Mouse (Mus musculus): ENCODE data around the gene Gm20388. TPM values are rescaled to one million over a fixed set of nuclear protein-coding genes. Genes with fewer than 3 reads are reported as not detected.
A peak's percentile ranks its signal among the peaks of the same experiment; 100 is the strongest.

The Gm20388 gene
- polyA plus RNA-seq, 1 experiment from 2014 or later: 1.4 TPM

GRCm38 (mm10) chr8:123352118-123352517, 3441.5 kb downstream of the Gm20388 start:
- Histone ChIP-seq H3K27me3 (ENCODE audit: control insufficient read depth, insufficient read depth, low read depth, low read length) (peaks cover 3% of the 10 kb centered on the region; the same call in 1 of the 2 replicates), H3K4me3 (ENCODE audit: low read depth, low read length) (no peak overlapping the region), H3K4me1 (ENCODE audit: control insufficient read depth, low read depth, low read length) (peaks cover 6% of the 10 kb centered on the region), H3K9ac (ENCODE audit: low read depth, low read length) (no peak overlapping the region), H3K36me3 (ENCODE audit: control insufficient read depth, insufficient read depth) (no peaks in the 10 kb centered on the region), H3K4me2 (ENCODE audit: low read depth, low read length) (no peak overlapping the region), H3K27ac (ENCODE audit: low read length) (no peak overlapping the region), H3K9me3 (replicated peaks; ENCODE audit: control insufficient read depth, low read length) (no peaks in the 10 kb centered on the region)
- WGBS (ENCODE audit: insufficient replicate concordance): 66% methylated on average over 12 of the region's 12 CpGs
- no peak for ATAC-seq (ENCODE audit: low read depth)

GRCm38 (mm10) chr8:123352786-123353185, 3442.1 kb downstream of the Gm20388 start:
- ATAC-seq (ENCODE audit: low read depth): peak; percentile 35; the same call in 1 of the 2 replicates
- H3K9me3 ChIP-seq (replicated peaks; ENCODE audit: control insufficient read depth, low read length): no peaks in the 10 kb centered on the region
- H3K9ac ChIP-seq (ENCODE audit: low read depth, low read length): no peak overlapping the region
- peaks cover 3% of the 10 kb centered on the region; the same call in 1 of the 2 replicates for H3K27me3 ChIP-seq (ENCODE audit: control insufficient read depth, insufficient read depth, low read depth, low read length)
- H3K27ac ChIP-seq (ENCODE audit: low read length): no peak overlapping the region
- 46% methylated on average over 13 of the region's 13 CpGs for WGBS (ENCODE audit: insufficient replicate concordance)
- no peak overlapping the region for H3K4me2 ChIP-seq (ENCODE audit: low read depth, low read length)
- H3K36me3 ChIP-seq (ENCODE audit: control insufficient read depth, insufficient read depth): no peaks in the 10 kb centered on the region
- H3K4me1 ChIP-seq (ENCODE audit: control insufficient read depth, low read depth, low read length): peaks cover 4% of the 10 kb centered on the region
- no peak overlapping the region for H3K4me3 ChIP-seq (ENCODE audit: low read depth, low read length)

- no peaks in the 10 kb centered on the region for H3K9me3 ChIP-seq (replicated peaks; ENCODE audit: control insufficient read depth, low read length)
Measured at GRCm38 (mm10) chr8:123353216-123353615, 3442.6 kb downstream of the Gm20388 start.

GRCm38 (mm10) chr8:123361082-123361739, 3450.6 kb downstream of the Gm20388 start:
- WGBS (ENCODE audit: insufficient replicate concordance): 46% methylated on average over 12 of the region's 12 CpGs
- Histone ChIP-seq H3K4me3 (ENCODE audit: low read depth, low read length) (no peak overlapping the region), H3K9ac (ENCODE audit: low read depth, low read length) (no peak overlapping the region), H3K4me2 (ENCODE audit: low read depth, low read length) (no peak overlapping the region), H3K27ac (ENCODE audit: low read length) (no peak overlapping the region), H3K36me3 (ENCODE audit: control insufficient read depth, insufficient read depth) (no peaks in the 10 kb centered on the region), H3K27me3 (ENCODE audit: control insufficient read depth, insufficient read depth, low read depth, low read length) (no peaks in the 10 kb centered on the region), H3K9me3 (replicated peaks; ENCODE audit: control insufficient read depth, low read length) (no peaks in the 10 kb centered on the region), H3K4me1 (ENCODE audit: control insufficient read depth, low read depth, low read length) (no peaks in the 10 kb centered on the region)
- peak; percentile 37 for ATAC-seq (ENCODE audit: low read depth)

More at GRCm38 (mm10) chr8:123353216-123353615, 3442.6 kb downstream of the Gm20388 start:
- WGBS (ENCODE audit: insufficient replicate concordance): 47% methylated on average over 11 of the region's 11 CpGs
- no peak overlapping the region for H3K4me2 ChIP-seq (ENCODE audit: low read depth, low read length)
- no peak overlapping the region for H3K4me3 ChIP-seq (ENCODE audit: low read depth, low read length)
- no peaks in the 10 kb centered on the region; the same call in 1 of the 2 replicates for H3K4me1 ChIP-seq (ENCODE audit: control insufficient read depth, low read depth, low read length)
- no peak overlapping the region for H3K9ac ChIP-seq (ENCODE audit: low read depth, low read length)
- ATAC-seq (ENCODE audit: low read depth): no peak
- H3K36me3 ChIP-seq (ENCODE audit: control insufficient read depth, insufficient read depth): no peaks in the 10 kb centered on the region
- peaks cover 3% of the 10 kb centered on the region; the same call in 1 of the 2 replicates for H3K27me3 ChIP-seq (ENCODE audit: control insufficient read depth, insufficient read depth, low read depth, low read length)
- no peak overlapping the region for H3K27ac ChIP-seq (ENCODE audit: low read length)

GRCm38 (mm10) chr8:123373403-123374238, 3463.0 kb downstream of the Gm20388 start, which contains the start of gene Tcf25:
Tcf25 (plus strand) TSS chr8:123373753.
- ATAC-seq (ENCODE audit: low read depth): peak; percentile 85
- H3K9me3 ChIP-seq (replicated peaks; ENCODE audit: control insufficient read depth, low read length): no peaks in the 10 kb centered on the region
- H3K4me2 ChIP-seq (ENCODE audit: low read depth, low read length): peak within 1 kb of the TSS; percentile 90
- no peaks in the 10 kb centered on the region for H3K36me3 ChIP-seq (ENCODE audit: control insufficient read depth, insufficient read depth)
- H3K27me3 ChIP-seq (ENCODE audit: control insufficient read depth, insufficient read depth, low read depth, low read length): no peaks in the 10 kb centered on the region
- H3K9ac ChIP-seq (ENCODE audit: low read depth, low read length): peak within 1 kb of the TSS; percentile 75
- peaks cover 13% of the 10 kb centered on the region for H3K4me1 ChIP-seq (ENCODE audit: control insufficient read depth, low read depth, low read length)
- H3K4me3 ChIP-seq (ENCODE audit: low read depth, low read length): peak within 1 kb of the TSS; percentile 72
- peak within 1 kb of the TSS; percentile 86 for H3K27ac ChIP-seq (ENCODE audit: low read length)
- WGBS (ENCODE audit: insufficient replicate concordance): under 1% methylated on average over 75 of the region's 75 CpGs

GRCm38 (mm10) chr8:123374239-123374578, 3463.6 kb downstream of the Gm20388 start:
- Histone ChIP-seq H3K4me1 (ENCODE audit: control insufficient read depth, low read depth, low read length) (peaks cover 13% of the 10 kb centered on the region), H3K9me3 (replicated peaks; ENCODE audit: control insufficient read depth, low read length) (no peaks in the 10 kb centered on the region), H3K4me2 (ENCODE audit: low read depth, low read length) (peak overlapping the region; percentile 90), H3K4me3 (ENCODE audit: low read depth, low read length) (peak overlapping the region; percentile 72), H3K27me3 (ENCODE audit: control insufficient read depth, insufficient read depth, low read depth, low read length) (no peaks in the 10 kb centered on the region), H3K9ac (ENCODE audit: low read depth, low read length) (peak overlapping the region; percentile 75), H3K36me3 (ENCODE audit: control insufficient read depth, insufficient read depth) (no peaks in the 10 kb centered on the region), H3K27ac (ENCODE audit: low read length) (peak overlapping the region; percentile 86)
- under 1% methylated on average over 20 of the region's 20 CpGs for WGBS (ENCODE audit: insufficient replicate concordance)
- ATAC-seq (ENCODE audit: low read depth): peak; percentile 77

GRCm38 (mm10) chr8:123375701-123376100, 3465.1 kb downstream of the Gm20388 start:
- Histone ChIP-seq H3K9me3 (replicated peaks; ENCODE audit: control insufficient read depth, low read length) (no peaks in the 10 kb centered on the region), H3K4me1 (ENCODE audit: control insufficient read depth, low read depth, low read length) (peaks cover 13% of the 10 kb centered on the region), H3K4me2 (ENCODE audit: low read depth, low read length) (no peak overlapping the region), H3K27ac (ENCODE audit: low read length) (no peak overlapping the region), H3K4me3 (ENCODE audit: low read depth, low read length) (no peak overlapping the region), H3K27me3 (ENCODE audit: control insufficient read depth, insufficient read depth, low read depth, low read length) (no peaks in the 10 kb centered on the region), H3K9ac (ENCODE audit: low read depth, low read length) (no peak overlapping the region), H3K36me3 (ENCODE audit: control insufficient read depth, insufficient read depth) (no peaks in the 10 kb centered on the region)
- no peak for ATAC-seq (ENCODE audit: low read depth)
- whole genome bisulfite sequencing (ENCODE audit: insufficient replicate concordance): 78% methylated on average over 10 of the region's 10 CpGs

GRCm38 (mm10) chr8:123376106-123376505, 3465.5 kb downstream of the Gm20388 start:
- 64% methylated on average over 8 of the region's 8 CpGs for WGBS (ENCODE audit: insufficient replicate concordance)
- H3K4me2 ChIP-seq (ENCODE audit: low read depth, low read length): no peak overlapping the region
- H3K4me3 ChIP-seq (ENCODE audit: low read depth, low read length): no peak overlapping the region
- no peak for ATAC-seq (ENCODE audit: low read depth)
- H3K27me3 ChIP-seq (ENCODE audit: control insufficient read depth, insufficient read depth, low read depth, low read length): no peaks in the 10 kb centered on the region
- H3K9ac ChIP-seq (ENCODE audit: low read depth, low read length): no peak overlapping the region
- no peak overlapping the region for H3K27ac ChIP-seq (ENCODE audit: low read length)
- H3K9me3 ChIP-seq (replicated peaks; ENCODE audit: control insufficient read depth, low read length): no peaks in the 10 kb centered on the region
- H3K36me3 ChIP-seq (ENCODE audit: control insufficient read depth, insufficient read depth): no peaks in the 10 kb centered on the region
- peaks cover 13% of the 10 kb centered on the region for H3K4me1 ChIP-seq (ENCODE audit: control insufficient read depth, low read depth, low read length)

- Histone ChIP-seq H3K4me3 (ENCODE audit: low read depth, low read length) (no peak overlapping the region), H3K9me3 (replicated peaks; ENCODE audit: control insufficient read depth, low read length) (no peaks in the 10 kb centered on the region), H3K4me2 (ENCODE audit: low read depth, low read length) (no peak overlapping the region), H3K9ac (ENCODE audit: low read depth, low read length) (no peak overlapping the region), H3K27ac (ENCODE audit: low read length) (no peak overlapping the region), H3K4me1 (ENCODE audit: control insufficient read depth, low read depth, low read length) (no peaks in the 10 kb centered on the region), H3K27me3 (ENCODE audit: control insufficient read depth, insufficient read depth, low read depth, low read length) (no peaks in the 10 kb centered on the region), H3K36me3 (ENCODE audit: control insufficient read depth, insufficient read depth) (peaks cover 33% of the 10 kb centered on the region)
- no peak for ATAC-seq (ENCODE audit: low read depth)
- 78% methylated on average over 4 of the region's 4 CpGs for WGBS (ENCODE audit: insufficient replicate concordance)
Measured at GRCm38 (mm10) chr8:123381711-123382110, 3471.1 kb downstream of the Gm20388 start.

Measured in liver, embryonic 16.5 days (tissue).